Mouse (Mus musculus) CD8-positive naive resting alpha-beta T cell, adult 57 days (primary cell): ENCODE results near the gene H2-Q1. TPM values are rescaled to one million over a fixed set of nuclear protein-coding genes. Genes with fewer than 3 reads are reported as not detected.

Experiments
- total RNA-seq: library from RNA; stranded (reverse); gene quantifications from one replicate; pipeline ENCODE4 v1.2.4, GENCODE M21; 2023

The H2-Q1 gene
- 16.9 TPM for total RNA-seq

GRCm38 (mm10) chr17:35320327-35321081 lies at the start of gene H2-Q1:
TSS of gene H2-Q1 (plus strand) at chr17:35320405.

GRCm38 (mm10) chr17:35342071-35342671 lies 22.0 kb downstream of the H2-Q1 start, which contains the start of gene H2-Q2:
TSS of gene H2-Q2 (plus strand) at chr17:35342242.

Other genes starting within 250 kb of the H2-Q1 start
- not detected for gene Ly6g6e, start 243.5 kb upstream of the H2-Q1 start, total RNA-seq
- not detected for gene Ly6g6d, start 242.3 kb upstream of the H2-Q1 start, total RNA-seq
- not detected for gene Ly6g6f, start 234.8 kb upstream of the H2-Q1 start, total RNA-seq
- gene Abhd16a, start 231.1 kb upstream of the H2-Q1 start, total RNA-seq: 70.2 TPM
- not detected for gene Ly6g5c, start 212.1 kb upstream of the H2-Q1 start, total RNA-seq
- 0.61 TPM for gene Ly6g5b, start 205.0 kb upstream of the H2-Q1 start, total RNA-seq
- gene Gpank1, start 198.9 kb upstream of the H2-Q1 start, total RNA-seq: 22.8 TPM
- gene Csnk2b, start 198.4 kb upstream of the H2-Q1 start, total RNA-seq: 143 TPM
- gene D17H6S53E, start 194.0 kb upstream of the H2-Q1 start, total RNA-seq: 21.0 TPM
- not detected for gene Apom, start 188.4 kb upstream of the H2-Q1 start, total RNA-seq
- 377 TPM for gene Bag6, start 185.2 kb upstream of the H2-Q1 start, total RNA-seq
- gene Prrc2a, start 155.5 kb upstream of the H2-Q1 start, total RNA-seq: 311 TPM
- 2.4 TPM for gene Aif1, start 144.3 kb upstream of the H2-Q1 start, total RNA-seq
- 19.8 TPM for gene Lst1, start 132.0 kb upstream of the H2-Q1 start, total RNA-seq
- 515 TPM for gene Ltb, start 126.0 kb upstream of the H2-Q1 start, total RNA-seq
- 17.4 TPM for gene Tnf, start 118.4 kb upstream of the H2-Q1 start, total RNA-seq
- gene Lta, start 115.1 kb upstream of the H2-Q1 start, total RNA-seq: 16.4 TPM
- gene Gm16181, start 99.6 kb upstream of the H2-Q1 start, total RNA-seq: not detected
- gene Atp6v1g2, start 86.7 kb upstream of the H2-Q1 start, total RNA-seq: 2.9 TPM
- gene Nfkbil1, start 84.6 kb upstream of the H2-Q1 start, total RNA-seq: 12.2 TPM
- gene Ddx39b, start 78.7 kb upstream of the H2-Q1 start, total RNA-seq: 460 TPM
- 2,305 TPM for gene H2-D1, start 57.7 kb upstream of the H2-Q1 start, total RNA-seq
- gene H2-Q2, start 21.8 kb downstream of the H2-Q1 start, total RNA-seq: 10.5 TPM
- 491 TPM for gene H2-Q4, start 59.2 kb downstream of the H2-Q1 start, total RNA-seq
- 143 TPM for gene H2-Q6, start 104.4 kb downstream of the H2-Q1 start, total RNA-seq
- gene H2-Q7, start 118.8 kb downstream of the H2-Q1 start, total RNA-seq: 493 TPM
- 62.6 TPM for gene H2-Q10, start 149.7 kb downstream of the H2-Q1 start, total RNA-seq
- gene Pou5f1, start 185.6 kb downstream of the H2-Q1 start, total RNA-seq: 1.3 TPM
- 6.7 TPM for gene Tcf19, start 196.4 kb downstream of the H2-Q1 start, total RNA-seq
- 12.5 TPM for gene Cchcr1, start 196.7 kb downstream of the H2-Q1 start, total RNA-seq
- not detected for gene Psors1c2, start 212.8 kb downstream of the H2-Q1 start, total RNA-seq
- not detected for gene Cdsn, start 231.7 kb downstream of the H2-Q1 start, total RNA-seq
- gene 2300002M23Rik, start 247.0 kb downstream of the H2-Q1 start, total RNA-seq: not detected